Mouse (Mus musculus): ENCODE measurements around the gene Cerkl.

The Cerkl gene

DNA sequence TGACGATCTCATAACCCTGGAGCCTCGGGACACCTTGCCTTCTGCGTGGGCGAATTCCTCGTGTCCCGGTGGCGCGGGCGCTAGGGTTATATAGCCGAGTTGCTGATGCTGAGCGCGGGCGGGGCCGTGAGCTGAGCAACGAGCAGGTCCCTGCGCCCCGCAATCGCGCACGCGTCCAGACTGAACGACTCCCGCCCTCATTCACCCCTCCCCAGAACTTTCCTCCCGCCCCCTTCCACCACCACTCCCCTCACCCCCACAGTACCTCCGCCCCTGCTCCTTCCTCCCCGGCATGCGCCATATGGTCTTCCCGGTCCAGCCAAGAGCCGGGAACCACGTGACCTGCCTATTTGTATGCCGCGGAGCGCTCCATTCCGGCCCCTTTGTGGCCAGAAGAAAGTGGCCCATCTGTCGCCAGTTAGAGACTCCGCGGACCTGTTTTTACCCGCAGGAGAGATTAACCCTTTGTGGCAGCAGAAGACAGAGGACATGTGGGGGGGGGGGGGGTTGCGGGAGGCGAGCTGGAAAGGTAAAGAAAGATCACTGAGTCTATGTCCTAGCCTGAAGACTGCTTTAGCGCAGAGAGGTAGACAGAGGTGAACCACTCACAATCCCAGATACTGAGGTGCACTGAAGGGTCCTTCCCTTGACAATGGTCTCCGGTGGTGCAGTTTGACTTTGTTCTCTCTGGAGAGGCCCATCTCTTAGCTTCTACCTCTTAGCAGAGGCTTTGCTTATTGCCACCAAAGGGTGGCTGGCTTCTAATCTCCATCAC, at the start of gene Cerkl, which contains the start of gene Neurod1:
Gene Cerkl, minus strand, starts transcription at position 211 of the 775 bp plus-strand sequence.
Gene Neurod1, minus strand, starts transcription at position 177 of the 775 bp plus-strand sequence.
- no peak for DNase-seq (ENCODE audit: extremely low read depth, low read depth)

DNA sequence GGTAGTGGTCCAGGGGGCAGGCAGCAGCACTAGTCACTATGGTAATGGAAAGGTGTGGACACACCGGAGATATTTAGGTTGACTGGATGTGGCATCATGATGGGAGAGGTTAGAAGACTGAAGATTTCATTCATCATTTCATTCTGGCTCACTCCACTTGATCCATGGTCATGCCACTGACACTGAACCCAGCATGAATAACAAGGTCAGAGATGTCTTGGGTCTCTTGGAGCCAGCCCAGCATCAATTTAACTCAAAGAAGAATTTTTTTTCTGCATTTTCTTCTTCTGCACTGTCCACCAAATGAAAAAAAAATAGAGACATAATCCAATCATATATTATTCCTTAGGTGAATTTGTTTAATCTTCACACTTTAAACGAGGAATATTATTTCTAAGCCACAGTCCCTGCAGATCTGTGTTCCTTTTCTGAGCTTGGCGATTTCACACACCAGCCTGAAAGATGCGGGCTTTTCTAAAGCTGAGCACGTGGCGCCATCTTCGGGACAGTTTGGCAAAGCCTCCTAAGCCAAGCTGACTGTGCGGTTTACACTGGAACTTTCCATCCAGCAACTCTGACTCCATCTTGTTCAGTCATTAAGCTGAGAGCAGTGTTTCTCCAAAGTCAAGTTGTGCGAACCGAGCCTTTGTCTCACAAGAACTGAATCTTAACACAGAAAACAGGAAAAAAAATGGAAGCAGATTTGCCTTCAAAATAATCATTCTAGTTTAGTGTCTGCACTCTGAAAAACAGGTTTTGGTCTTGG, 42.6 kb upstream of the Cerkl start:
- DNase-seq (ENCODE audit: extremely low read depth, low read depth), result peak; percentile 42

DNA sequence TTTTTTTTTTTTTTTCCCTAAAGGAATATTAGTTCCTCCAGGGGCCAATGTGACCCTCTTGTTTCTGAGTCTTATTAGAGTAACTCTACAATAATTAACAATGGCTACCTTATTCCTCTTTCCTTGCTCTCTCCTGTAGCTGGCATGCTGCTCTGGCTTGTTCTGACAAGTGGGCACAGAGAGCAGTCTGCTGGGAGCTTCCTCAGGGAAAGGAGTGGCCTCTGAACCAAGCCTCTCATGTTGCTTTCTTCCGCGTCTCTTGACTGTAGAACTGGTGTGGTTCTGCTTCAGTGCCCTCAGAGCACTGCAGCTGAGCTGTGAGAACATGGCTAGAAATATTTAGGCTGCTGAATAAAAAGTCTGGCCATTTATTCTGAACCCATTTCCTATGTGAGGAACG, 28.5 kb upstream of the Cerkl start:
- DNase-seq (ENCODE audit: extremely low read depth, low read depth), result no peak

DNA sequence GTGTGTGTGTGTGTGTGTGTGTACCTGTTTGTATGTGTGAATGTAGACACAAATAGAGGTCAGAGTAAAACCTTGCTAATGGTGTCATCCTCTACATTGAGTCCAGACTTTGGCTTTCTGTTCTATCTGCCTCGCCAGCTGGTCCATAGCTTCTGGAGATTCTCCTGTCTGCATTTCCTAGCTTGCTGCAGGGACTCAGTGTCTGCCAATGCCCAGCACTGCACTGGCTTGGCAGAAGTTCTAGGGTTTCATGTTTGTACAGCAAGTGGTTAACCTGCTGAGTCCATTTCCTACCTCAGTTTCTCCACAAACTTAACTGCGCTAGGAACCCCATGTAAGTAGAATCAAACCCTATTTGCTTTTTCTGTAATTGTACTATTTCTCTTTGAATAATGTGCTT, 25.9 kb upstream of the Cerkl start:
- DNase-seq (ENCODE audit: extremely low read depth, low read depth), result no peak

DNA sequence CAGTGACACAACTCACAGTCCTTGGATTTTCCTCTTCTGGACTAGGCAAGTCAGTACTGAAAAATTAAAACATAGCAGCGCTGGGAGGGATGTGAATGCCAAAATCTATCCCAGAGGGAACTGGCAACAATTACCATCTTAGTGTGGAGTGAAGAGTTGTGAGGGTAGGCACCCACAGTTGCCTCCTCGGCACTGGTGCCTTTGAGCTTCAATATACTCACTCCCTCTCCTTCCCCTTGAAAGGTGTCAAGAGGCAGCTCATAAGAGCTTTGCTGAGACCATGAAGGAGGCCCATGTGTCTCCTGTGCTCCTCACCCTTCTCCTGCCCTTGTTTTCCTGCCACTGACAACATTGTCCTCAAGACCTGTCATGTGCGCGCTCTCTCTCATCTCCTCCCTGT, 5.8 kb upstream of the Cerkl start:
- DNase-seq (ENCODE audit: extremely low read depth, low read depth), result no peak

DNA sequence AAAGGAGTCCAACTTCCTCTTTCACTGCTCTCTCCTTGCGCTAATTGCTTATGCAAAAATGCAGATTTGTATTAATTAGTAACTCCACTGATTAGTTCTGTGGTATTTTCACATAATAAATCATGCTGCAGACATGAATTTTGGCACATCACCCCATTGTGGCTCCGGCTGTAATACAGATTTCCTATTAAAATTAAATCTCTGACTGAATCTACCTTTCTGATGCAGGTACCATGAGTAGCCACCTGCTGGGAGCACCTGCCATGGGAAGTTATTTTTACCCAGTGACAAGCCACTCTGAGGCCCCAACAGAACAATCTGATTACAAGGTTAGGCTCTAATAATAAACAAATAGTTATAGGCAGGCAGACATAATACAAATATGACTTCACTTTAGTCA, 5.3 kb upstream of the Cerkl start:
- no peak for DNase-seq (ENCODE audit: extremely low read depth, low read depth)

DNA sequence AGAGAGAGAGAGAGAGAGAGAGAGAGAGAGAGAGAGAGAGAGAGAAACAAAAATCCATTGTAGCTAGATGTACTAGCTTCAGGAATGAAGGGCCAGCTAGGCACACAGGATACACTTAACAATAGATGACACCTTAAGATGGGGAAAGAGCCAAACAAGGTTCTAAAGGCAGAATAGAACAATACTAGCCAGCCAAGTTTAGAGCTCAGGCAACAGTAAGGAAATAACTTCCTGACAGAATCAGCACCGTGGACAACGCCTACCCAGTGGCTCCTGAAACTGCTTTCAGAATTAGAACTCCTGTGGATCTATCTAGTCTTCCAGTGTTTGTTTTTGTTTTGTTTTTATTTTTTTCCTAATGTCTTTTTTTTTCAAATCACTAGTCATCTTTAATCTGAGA, 4.0 kb upstream of the Cerkl start:
- no peak for DNase-seq (ENCODE audit: extremely low read depth, low read depth)

DNA sequence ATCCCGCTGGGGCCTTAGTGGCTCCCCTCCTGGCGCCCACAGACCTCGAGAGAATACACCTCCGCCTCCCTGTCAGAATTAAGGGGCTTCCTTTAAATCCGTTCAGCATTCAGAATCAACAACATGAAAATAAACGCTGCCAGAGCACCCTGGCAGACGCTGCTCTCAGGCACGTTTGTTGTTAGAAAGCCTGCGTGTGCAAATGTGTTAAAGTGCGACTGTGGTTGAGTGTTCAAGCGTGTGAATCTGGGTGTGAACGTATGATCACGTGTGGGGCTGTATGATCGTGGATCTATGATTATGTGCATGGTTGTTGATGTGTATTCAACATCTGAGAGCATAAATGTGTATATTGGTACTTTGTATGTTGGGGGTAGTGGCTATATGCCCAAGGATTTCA, 3.5 kb upstream of the Cerkl start:
- DNase-seq (ENCODE audit: extremely low read depth, low read depth), result no peak

DNA sequence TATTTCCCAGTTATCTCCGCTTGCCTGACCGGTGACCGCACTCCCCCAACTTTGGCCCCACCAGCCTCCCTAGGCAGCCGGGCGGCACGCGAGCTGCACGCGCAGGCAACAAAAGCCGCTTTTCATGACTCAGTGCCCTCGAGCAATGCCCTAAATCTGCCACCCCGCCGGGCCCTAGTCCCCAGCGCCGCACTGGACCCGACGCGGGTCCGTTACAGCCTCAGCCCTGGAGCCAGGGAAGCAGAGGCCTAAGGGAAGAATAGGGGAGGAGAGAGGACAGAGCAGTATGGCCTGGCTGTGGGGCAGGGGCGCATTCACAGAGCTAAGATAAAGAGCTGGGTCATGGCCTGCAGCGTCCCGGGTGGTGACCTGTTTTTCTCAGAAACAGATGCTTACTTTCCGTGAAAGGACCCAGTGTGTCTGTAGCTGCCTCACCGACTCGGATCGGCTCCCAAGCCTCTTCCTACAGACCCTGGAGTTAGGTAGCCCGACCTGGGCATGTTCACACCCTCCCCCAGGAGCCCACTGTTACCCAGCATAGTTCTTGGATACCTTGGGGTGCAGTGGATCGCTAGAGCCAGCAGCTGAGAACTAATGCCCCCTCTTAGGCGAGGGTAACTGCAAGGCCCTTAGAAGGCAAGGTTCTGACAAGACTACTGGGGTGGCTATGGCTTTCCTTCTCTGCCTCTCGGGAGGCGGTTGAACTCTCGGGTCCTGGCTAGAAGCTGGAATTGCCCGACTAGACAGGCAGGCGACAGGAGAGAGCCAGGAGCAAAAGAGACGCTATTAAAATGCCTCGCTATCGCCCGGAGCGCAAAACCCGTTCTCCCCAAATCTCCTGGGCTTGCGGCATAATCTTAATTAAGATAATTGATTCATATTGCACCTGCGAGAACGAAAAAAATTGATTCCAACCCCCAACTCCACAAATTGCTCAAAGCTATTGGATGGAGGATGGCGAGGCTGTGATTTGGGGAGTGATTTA, 2.8 kb upstream of the Cerkl start:
- no peak for DNase-seq (ENCODE audit: extremely low read depth, low read depth)

DNA sequence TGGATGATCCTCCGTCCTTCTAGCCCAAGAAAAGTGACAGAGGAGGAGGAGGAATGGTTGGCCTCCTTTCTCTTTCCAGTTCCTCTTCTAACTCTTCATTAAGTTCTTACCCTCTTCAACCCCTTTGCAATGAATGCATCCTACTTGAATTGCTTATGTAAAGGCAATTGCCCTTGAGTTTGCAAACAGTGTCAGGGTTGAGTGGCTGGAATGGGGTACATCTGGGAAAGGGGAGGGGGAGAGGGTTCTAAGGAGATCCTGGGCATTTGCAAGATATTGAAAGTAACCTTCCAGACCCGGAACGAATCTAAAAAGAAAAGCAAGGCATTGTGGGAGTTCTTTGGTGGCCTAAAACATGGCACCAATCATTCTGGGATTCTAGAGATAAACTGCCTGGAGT, 1.3 kb upstream of the Cerkl start:
- DNase-seq (ENCODE audit: extremely low read depth, low read depth), result no peak

DNA sequence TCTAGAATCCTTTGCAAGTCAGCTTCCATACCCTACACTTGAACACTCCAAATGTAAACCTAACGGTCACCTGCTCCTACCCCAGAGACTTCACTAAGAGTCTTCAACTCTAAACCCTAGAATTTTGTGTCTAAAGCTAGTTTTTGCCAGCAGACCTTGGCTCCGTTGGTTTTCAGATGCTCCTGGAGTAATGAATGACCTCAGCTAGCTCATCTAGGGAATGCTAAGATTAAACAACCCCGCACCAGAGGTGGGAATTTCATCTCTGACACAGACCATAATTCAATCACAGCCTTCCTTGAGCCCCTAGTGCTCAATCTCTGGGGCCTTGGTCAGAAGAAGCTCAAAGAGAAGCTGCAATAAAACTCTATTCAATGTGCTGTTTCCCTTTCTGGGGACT, 849 bp upstream of the Cerkl start:
- DNase-seq (ENCODE audit: extremely low read depth, low read depth), result no peak

DNA sequence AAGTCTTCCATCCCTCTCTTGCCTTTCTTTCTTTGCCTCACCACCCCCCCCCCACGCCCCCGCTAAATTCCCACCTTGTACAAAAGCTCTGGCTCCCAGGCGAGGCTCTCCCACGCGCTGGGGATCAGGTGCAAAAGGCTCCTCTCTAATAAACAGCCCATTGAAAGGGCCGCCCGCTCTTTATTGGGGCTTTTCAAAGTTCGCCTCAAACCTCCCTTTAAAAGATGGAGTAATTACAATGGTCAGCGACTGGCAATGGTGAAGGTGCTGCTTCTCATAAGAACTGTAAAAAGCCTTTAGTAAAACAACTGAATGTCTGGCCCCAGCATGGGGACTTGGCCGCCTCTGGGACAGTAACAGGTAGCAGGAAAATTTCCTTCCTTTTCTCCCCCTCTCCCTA, 939 bp downstream of the Cerkl start:
- no peak for DNase-seq (ENCODE audit: extremely low read depth, low read depth)

DNA sequence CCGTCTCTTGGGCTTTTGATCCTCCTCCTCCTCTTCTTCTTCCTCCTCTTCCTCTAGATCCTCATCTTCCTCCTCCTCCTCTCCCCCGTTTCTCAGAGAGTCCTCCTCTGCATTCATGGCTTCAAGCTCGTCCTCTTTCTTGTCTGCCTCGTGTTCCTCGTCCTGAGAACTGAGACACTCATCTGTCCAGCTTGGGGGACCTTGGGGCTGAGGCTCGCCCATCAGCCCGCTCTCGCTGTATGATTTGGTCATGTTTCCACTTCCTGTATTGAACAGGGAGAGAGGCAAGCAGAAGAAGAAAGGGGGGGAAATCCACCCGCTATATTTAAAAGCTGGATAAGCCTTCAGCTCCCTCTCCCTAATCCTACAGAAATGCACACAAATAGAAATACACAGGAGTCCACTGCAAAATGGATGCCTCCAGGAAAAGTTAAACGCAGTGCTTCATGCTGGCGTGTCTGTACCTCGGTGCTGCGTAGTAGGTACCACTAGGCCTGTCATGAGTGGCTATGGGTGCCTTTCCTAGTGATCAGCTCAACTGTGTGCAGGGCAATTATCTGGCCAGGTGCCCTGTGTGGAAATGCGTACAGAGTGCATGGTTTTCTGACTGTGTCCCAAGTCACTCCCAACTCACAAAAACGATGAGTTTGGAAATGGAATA, 1.7 kb downstream of the Cerkl start:
- DNase-seq (ENCODE audit: extremely low read depth, low read depth), result no peak

DNA sequence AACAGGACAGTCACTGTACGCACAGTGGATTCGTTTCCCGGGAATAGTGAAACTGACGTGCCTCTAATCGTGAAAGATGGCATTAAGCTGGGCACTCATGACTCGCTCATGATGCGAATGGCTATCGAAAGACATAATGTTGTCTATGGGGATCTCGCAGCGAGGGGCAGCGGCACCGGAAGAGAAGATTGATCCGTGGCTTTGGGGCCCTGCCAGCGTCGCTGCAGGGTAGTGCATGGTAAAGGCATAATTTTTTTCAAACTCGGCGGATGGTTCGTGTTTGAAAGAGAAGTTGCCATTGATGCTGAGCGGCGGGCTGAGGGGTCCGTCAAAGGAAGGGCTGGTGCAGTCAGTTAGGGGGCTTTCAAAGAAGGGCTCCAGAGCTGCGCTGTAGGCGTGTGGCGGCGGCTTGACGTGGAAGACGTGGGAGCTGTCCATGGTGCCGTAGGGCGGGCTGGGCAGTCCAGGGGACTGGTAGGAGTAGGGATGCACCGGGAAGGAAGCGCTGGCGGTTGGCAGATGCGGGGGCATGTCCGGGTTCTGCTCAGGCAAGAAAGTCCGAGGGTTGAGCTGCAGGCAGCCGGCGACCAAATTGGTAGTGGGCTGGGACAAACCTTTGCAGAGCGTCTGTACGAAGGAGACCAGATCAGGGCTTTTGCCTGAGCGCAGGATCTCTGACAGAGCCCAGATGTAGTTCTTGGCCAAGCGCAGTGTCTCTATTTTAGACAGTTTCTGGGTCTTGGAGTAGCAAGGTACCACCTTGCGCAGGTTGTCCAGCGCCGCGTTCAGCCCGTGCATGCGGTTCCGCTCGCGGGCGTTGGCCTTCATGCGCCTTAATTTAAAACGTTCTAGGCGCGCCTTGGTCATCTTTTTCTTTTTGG, 2.4 kb downstream of the Cerkl start:
- DNase-seq (ENCODE audit: extremely low read depth, low read depth), result no peak

DNA sequence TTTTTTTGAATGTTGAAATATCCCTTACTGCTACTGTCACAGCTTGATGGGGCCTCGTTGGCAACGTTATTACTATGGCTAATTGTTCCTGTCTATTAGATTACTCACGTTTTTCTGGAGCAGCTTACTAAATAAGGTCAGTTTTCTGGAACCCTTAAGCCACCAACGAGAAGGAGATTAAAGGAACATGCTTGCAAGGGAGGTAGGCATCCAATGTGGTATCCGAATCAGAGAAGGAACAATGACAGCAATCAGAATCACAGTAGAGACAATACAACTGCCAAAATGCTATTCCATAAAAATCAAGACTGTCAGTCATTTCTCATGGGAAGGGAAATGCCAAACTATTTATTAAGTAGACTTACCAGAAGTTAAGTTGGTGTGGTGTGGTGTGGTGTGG, 5.1 kb downstream of the Cerkl start:
- DNase-seq (ENCODE audit: extremely low read depth, low read depth), result no peak

DNA sequence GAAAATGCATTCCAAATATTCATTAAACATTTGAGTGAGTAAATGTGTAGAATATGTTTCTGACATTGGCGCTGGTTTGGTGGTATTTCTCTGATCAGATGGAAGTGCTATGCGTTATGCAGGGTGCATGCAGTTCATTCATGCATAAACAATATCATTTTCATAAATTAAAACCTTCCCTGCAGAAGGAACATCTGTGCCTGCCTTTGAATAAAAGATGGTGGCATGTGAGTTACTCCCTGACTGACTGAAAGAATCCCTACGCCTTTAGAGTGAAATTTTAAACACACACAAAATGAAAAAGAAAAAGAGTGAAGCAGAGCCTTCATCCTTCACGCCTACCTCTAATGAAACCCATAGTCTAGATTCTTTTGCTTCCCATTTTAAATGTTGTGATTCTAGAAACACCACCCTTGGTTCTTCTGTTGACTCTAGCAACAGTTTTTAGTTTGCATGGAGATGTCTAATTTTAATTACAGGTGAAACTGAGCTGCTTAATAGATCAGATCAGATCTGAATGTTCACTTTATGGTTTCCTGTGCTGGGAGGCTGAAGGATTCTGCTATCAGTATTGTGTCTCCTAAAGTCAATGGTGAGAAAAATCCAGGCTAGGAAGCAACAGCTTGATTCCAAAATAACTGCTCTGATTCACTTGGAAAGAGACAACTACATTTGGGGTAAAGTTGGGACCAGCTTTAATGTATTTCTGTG, 5.7 kb downstream of the Cerkl start:
- no peak for DNase-seq (ENCODE audit: extremely low read depth, low read depth)

DNA sequence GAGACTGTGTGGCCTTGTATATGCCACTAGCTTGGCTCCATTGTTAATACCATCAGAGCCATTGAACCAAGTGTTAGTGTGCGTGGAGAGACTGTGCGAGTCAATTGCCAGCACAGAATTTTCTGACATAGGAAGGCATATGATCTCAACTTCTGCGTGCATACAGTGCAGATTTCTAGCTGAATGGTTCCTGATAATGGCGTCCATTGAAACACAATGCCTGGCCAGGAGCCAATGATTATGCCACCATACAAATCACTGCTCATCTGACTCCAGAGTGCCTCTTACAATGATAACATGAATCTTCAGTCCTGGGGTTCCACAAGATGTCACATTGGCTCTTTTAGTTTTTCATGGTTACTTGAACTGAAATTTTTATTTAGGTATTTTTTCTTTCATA, 7.2 kb downstream of the Cerkl start:
- DNase-seq (ENCODE audit: extremely low read depth, low read depth), result no peak

DNA sequence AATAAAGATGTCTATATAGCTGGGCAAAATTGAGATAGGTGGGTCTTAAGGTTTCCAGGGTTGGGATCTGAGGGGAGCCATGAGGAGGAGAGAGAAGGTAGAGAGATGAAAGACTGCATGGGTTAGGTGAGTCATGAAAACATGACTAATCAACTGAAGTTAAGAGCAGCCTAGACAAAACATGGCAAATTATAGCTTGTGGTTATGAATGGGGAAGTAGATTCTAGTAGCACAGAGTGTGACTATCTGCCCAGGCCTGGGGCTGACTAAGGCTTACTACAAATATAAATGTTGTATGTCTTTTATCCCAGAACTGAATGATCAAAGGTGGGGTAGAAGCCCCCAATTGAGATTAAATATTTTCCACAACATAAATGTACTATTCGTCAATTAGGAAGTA, 9.4 kb downstream of the Cerkl start:
- peak; percentile 41 for DNase-seq (ENCODE audit: extremely low read depth, low read depth)

DNA sequence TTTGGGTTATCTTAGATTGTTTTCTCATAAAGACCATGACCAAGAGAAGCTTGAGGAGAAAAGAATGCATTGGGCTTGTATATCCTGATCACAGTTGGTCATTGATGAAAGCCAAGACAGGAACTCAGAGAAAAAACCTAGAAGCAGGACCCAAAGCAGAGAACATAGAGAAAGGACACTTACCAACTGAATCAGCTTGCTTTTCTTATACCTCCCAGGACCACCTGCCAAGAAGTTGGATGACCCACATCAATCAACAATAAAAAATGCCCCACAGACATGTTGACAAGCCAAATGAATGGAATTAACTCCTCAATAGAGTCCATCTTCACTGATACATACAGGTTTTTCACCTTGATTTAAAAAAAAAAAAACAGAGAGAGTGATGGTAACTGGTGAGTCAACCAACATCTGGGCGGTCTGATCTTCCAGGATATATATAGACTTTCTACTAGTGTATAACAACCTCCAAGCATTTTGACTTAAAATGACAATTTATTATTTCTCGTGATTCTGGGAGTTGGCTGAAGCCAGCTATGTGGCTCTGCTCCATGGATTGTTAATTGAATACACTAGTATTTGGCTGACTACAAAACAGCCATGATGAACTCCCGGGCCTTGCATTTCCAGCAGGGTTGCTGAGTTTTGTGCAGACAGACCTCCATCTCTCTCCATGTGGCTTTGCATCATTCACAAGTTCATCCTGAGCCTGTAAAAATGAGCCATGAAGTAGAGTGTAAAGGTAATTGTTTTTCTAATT, 12.5 kb downstream of the Cerkl start:
- no peak for DNase-seq (ENCODE audit: extremely low read depth, low read depth)

All from MEL-GATA-1-ER (cell line).